Mouse (Mus musculus) embryo, embryonic 10.5 days (tissue): ENCODE data around the gene Helt.
A peak's percentile ranks its signal among the peaks of the same experiment; 100 is the strongest.
"Not testable (repeated sequence)": the region's sequence is repeated elsewhere in the genome, so short reads cannot be mapped to it uniquely, and the experiment has no call there.

Source experiments
- DNase-seq: peaks from one replicate; pipeline ENCODE4 v3.0.0-alpha.2; 2015; ENCODE audit warnings: low spot score

Helt gene

DNA sequence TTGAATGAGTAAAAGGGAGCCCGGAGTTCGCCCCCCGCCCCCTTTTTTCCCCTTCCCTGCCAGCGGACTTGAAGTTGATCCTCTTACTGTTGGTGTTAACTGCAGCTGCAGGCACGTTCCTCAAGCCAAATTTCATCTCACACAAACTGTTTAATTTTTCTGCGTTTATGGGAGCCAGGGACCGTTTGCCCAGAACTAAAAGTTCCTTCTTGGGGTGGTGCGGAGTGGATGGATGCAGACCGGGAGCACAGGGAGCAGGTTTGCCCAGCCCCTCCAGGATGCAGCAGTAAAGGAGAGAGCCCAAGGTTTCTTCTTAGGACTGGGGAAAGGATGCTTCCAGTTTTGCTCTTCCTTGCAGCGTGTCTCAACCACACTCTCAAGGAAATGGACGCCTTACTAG lies 2.1 kb upstream of the Helt start:
- DNase-seq, result no peak

- no peak for DNase-seq
These were observed 1.5 kb upstream of the Helt start for GRCm38 (mm10) chr8:46295951-46296350.

DNA sequence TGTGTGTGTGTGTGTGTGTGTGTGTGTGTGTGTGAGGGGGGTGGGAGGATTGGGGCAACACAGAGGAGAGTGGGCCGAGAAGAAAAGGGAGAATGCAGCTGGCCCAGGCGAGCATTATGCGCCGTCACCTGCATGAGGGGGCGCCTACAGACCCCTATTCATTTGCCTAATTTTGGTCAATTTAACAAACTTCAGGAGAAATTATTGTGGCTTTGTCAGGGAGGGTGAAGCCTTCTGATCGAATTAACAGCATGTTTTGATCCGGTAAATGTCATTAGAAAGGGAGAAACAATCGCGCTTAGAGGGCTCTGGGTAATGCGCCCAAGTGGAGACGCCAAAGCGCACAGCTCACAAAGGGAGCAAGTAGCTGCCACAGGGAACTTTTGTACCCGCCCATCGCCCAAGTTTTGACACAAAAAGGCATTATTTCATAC lies 647 bp upstream of the Helt start:
- DNase-seq, result peak; percentile 45

DNA sequence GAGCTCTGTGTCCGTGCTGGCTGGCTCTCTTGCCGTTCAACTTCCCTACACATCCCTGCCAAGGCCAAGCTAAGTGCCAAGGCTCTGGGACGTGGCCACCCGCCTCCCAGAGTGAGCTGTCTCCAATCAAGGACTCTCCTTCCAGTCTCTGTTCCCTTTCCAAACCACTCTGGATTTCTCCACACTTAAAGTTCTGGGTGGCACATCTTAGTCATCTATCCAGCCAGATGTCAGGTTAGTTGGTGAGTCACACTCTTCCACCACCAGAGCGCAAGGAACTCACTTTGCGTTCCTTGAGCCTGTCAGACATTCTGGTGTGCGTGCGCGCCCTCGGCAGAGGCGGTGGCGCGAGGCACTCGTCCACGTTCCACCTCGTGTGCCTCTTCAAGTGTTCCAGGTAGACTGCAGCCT lies 725 bp downstream of the Helt start:
- DNase-seq, result no peak

GRCm38 (mm10) chr8:46293201-46293600 lies 1.3 kb downstream of the Helt start:
- no peak for DNase-seq

DNA sequence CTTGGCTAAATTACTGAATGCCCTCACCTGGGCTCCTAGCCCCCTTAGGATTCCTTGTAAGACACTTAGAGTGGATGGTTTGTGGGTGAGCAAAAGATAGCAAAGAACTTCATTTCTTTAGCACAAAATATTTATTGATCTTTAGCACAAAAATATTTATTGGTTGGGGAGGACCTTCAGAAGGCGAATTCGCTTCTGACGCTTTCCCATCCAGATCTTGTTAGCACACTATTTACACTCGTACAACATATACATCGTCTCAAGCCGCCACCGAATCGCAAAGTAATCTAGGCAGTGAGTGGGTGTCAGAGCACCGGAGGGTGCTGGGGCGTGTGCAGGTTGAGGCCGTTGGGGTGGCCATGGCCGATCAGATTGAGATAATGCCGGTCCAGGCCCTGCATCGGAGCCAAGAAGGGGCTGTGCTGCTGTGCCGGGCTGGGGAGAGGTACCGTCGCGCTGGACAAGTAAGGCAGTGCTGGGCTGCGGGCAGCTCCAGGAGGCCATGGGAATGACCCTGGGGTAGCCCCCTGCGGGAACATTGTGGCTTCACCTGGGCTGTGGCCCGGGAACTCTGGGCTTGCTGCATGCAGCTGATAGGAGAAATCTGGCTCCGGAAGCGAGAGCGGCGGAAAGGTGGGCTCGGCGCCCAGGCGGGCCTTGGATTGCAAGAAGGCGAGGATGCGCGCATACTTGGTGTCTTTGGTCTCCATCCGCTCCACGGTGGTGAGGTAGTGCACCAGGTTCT lies 2.4 kb downstream of the Helt start:
- DNase-seq, result no peak

- DNase-seq, result no peak
These were observed 5.2 kb downstream of the Helt start for GRCm38 (mm10) chr8:46289274-46289673.

- no peak for DNase-seq
These were observed 6.5 kb downstream of the Helt start for GRCm38 (mm10) chr8:46288021-46288420.

DNA sequence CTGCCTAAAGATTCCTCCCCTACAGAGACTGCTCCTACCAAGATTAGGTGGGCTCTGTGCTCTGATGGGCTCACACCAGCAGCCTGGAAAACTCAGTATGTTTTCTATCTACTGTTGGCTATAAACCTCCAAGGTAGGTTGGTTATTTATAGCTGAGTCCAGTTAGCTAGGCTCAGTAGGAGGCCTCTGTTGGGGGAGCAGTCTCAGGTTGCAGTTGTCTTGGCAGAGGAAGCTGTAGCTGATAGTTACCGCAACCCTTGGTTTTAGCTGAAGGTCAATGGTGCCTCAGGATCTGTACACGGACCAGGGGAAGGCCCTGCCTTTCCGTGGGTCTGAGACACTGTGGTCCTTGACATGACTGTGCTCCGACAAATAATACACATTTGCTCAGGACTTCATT lies 8.5 kb downstream of the Helt start:
- no peak for DNase-seq

DNA sequence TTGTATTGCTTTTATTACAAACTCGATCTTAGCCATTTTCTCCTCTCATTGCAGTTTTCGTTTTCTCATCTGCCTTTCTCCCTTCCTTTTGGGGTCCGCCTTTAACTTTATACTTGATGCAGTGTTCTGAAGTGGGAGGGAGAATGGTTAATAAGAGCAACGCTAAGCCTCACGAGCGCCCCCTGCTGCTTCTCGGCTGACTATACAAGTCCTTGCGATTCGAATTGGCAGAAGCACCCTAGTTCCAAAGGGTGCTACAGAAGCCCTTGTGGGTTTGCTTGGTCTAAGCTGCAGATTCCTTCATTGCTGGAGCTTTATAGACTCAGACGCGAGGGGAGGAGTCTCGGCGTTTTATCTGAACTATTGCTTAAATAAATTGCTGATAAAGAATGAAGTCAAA lies 12.9 kb downstream of the Helt start:
- peak; percentile 83 for DNase-seq

- no peak for DNase-seq
These were observed 17.5 kb downstream of the Helt start for GRCm38 (mm10) chr8:46276939-46277338.

DNA sequence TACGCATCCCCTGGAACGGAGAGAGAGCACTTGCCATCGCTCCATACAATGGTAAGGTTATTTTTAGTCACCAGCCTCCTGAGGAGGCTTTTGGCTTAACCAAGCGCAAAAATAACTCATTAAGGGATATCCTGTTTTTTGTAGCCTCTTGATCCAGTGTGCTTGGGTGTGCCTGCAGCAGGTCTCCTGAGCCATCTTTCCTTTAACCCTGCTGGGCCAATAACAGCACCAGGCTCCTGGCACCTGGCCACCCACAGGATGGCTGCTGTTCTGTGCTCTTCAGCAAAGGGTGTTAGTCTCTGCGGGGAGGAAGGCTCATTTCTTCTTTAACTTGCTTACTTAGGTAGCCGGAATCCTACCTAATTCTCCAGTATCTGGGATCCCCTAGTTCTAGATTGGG lies 23.7 kb downstream of the Helt start:
- no peak for DNase-seq

- no peak for DNase-seq
These were observed 24.3 kb downstream of the Helt start for GRCm38 (mm10) chr8:46270147-46270546.

- DNase-seq, result peak; percentile 21
These were observed 27.7 kb downstream of the Helt start for GRCm38 (mm10) chr8:46266801-46267200.

DNA sequence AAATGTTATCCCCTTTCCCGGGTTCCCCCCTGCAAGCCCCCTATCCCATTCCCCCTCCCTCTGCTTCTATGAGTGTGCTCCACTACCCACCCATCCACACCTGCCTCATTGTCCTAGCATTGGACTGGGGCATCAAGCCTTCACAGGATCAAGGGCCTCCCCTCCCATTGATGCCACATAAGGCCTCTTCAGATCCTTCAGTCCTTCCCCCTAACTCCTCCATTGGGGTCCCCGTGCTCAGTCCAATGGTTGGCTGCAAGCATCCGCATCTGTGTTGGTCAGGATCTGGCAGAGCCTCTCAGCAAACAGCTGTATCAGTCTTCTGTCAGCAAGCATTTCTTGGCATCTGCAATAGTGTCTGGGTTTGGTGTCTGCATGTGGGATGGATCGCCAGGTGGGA lies 30.3 kb downstream of the Helt start:
- DNase-seq, result not testable (repeated sequence)

- DNase-seq, result no peak
These were observed 36.4 kb downstream of the Helt start for GRCm38 (mm10) chr8:46257921-46258682.

- DNase-seq, result no peak
These were observed 42.0 kb downstream of the Helt start for GRCm38 (mm10) chr8:46252456-46252855.

DNA sequence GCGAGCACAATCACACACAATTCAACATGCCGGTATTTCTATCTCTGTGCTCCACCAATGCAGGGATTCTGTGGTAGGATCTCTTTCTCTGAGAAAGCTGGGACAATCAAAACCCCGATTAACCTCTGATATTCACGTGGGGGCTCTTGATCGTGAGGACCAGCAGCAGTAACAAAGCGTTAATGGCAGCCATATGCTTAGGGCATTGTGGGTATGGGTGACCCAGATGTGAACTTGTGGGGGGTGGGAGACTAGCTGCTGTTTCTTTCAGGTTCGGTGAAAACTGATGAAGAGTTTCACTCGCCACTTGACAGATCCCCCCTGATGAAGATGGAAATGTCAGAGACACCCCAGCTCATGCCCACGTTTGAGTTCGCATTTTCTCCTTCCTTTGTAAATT lies 42.9 kb downstream of the Helt start:
- DNase-seq, result peak; percentile 66

- DNase-seq, result peak; percentile 76
These were observed 48.1 kb downstream of the Helt start for GRCm38 (mm10) chr8:46246346-46246745.

DNA sequence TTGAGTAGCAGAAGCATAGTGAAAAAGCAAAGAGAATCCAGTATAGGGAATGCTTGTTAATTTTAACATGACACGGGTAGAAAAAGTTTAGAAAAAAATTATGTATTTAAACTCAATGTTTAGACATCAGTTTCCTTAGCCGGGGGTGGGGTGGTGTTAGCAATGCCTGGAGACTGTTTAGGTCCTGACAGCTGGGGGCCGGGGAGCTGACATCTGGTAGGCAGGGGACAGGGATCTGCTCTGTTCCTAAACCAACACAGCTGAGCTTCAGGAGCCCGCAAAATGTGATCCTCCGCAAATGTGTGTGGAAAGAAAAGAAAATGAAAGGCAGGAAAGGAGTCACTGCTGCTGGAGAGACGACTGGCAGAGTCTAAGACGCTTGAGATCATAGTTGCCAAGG lies 51.5 kb downstream of the Helt start:
- DNase-seq, result no peak
